Mouse (Mus musculus): ENCODE data around the gene En2. TPM values are rescaled to one million over a fixed set of nuclear protein-coding genes. Genes with fewer than 3 reads are reported as not detected.

En2 gene
- polyA plus RNA-seq, 1 experiment: not detected

- 4% methylated on average over 29 of the region's 29 CpGs for WGBS
- H3K27ac ChIP-seq (ENCODE audit: insufficient read depth, low read depth, low read length): no peak overlapping the region
- no peak overlapping the region for H3K4me3 ChIP-seq (ENCODE audit: insufficient read depth, low read depth, low read length)
Observed at GRCm38 (mm10) chr5:28167611-28168252, 2.2 kb downstream of the En2 start.

GRCm38 (mm10) chr5:28168253-28169165, 3.0 kb downstream of the En2 start:
- WGBS: 3% methylated on average over 36 of the region's 36 CpGs
- TF ChIP-seq POLR2A (IDR thresholded peaks at IDR 0.05; ENCODE audit: insufficient read depth, low read depth, low read length): no peak
- Histone ChIP-seq H3K4me3 (ENCODE audit: insufficient read depth, low read depth, low read length) (no peak overlapping the region), H3K4me1 (ENCODE audit: control insufficient read depth, insufficient read depth, low read length) (peaks cover 15% of the 10 kb centered on the region), H3K27ac (ENCODE audit: insufficient read depth, low read depth, low read length) (no peak overlapping the region)

More at GRCm38 (mm10) chr5:28167611-28168252, 2.2 kb downstream of the En2 start:
- H3K4me1 ChIP-seq (ENCODE audit: control insufficient read depth, insufficient read depth, low read length): peaks cover 15% of the 10 kb centered on the region
- TF ChIP-seq POLR2A (IDR thresholded peaks at IDR 0.05; ENCODE audit: insufficient read depth, low read depth, low read length) (no peak), CTCF (IDR thresholded peaks at IDR 0.05; ENCODE audit: insufficient read depth, low read depth, low read length) (no peak)

- no peak overlapping the region for H3K27ac ChIP-seq (ENCODE audit: insufficient read depth, low read depth, low read length)
- WGBS: 15% methylated on average over 5 of the region's 5 CpGs
Observed at GRCm38 (mm10) chr5:28169166-28169801, 3.8 kb downstream of the En2 start.

DNA sequence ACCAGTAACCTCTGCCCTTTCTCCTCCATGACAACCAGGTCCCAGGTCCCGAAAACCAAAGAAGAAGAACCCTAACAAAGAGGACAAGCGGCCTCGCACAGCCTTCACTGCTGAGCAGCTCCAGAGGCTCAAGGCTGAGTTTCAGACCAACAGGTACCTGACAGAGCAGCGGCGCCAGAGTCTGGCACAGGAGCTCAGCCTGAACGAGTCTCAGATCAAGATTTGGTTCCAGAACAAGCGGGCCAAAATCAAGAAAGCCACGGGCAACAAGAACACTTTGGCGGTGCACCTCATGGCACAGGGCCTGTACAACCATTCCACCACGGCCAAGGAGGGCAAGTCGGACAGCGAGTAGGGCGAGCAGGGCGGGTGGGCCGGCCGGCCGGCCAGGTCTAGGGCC, 4.6 kb downstream of the En2 start:
- H3K4me3 ChIP-seq (ENCODE audit: insufficient read depth, low read depth, low read length): no peak overlapping the region
- H3K27ac ChIP-seq (ENCODE audit: insufficient read depth, low read depth, low read length): no peak overlapping the region
- WGBS: 12% methylated on average over 17 of the region's 17 CpGs

More at GRCm38 (mm10) chr5:28169166-28169801, 3.8 kb downstream of the En2 start:
- TF ChIP-seq CTCF (IDR thresholded peaks at IDR 0.05; ENCODE audit: insufficient read depth, low read depth, low read length): no peak
- TF ChIP-seq POLR2A (IDR thresholded peaks at IDR 0.05; ENCODE audit: insufficient read depth, low read depth, low read length): no peak
- Histone ChIP-seq H3K4me3 (ENCODE audit: insufficient read depth, low read depth, low read length) (no peak overlapping the region), H3K4me1 (ENCODE audit: control insufficient read depth, insufficient read depth, low read length) (peaks cover 15% of the 10 kb centered on the region)

DNA sequence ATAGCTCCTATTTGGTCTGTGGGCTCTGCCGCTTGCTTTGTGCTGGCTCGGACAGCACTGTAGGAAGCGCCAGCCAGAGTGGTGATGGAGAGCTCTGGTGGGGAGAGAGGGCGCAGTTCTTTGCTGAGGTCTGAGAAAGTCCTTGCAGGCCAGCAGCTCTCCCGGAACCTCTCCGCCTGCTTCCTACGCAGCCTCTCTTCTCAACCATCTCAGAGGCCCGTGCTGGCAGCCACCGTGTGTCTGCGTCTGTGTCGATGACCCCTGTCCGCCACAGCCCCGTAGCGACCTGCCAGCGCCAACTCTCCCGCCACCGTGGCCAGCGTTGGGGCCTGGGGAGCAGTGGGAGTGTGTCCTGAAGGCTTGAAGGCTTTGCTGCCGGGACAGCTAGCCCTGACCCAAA, 5.4 kb downstream of the En2 start:
- Histone ChIP-seq H3K4me1 (ENCODE audit: control insufficient read depth, insufficient read depth, low read length) (peaks cover 18% of the 10 kb centered on the region), H3K27ac (ENCODE audit: insufficient read depth, low read depth, low read length) (no peak overlapping the region), H3K4me3 (ENCODE audit: insufficient read depth, low read depth, low read length) (no peak overlapping the region)
- no peak for TF ChIP-seq POLR2A (IDR thresholded peaks at IDR 0.05; ENCODE audit: insufficient read depth, low read depth, low read length)
- no peak for TF ChIP-seq CTCF (IDR thresholded peaks at IDR 0.05; ENCODE audit: insufficient read depth, low read depth, low read length)
- WGBS: 6% methylated on average over 19 of the region's 19 CpGs

More for the DNA sequence above, 4.6 kb downstream of the En2 start:
- H3K4me1 ChIP-seq (ENCODE audit: control insufficient read depth, insufficient read depth, low read length): peaks cover 15% of the 10 kb centered on the region
- TF ChIP-seq POLR2A (IDR thresholded peaks at IDR 0.05; ENCODE audit: insufficient read depth, low read depth, low read length): no peak
- no peak for TF ChIP-seq CTCF (IDR thresholded peaks at IDR 0.05; ENCODE audit: insufficient read depth, low read depth, low read length)

DNA sequence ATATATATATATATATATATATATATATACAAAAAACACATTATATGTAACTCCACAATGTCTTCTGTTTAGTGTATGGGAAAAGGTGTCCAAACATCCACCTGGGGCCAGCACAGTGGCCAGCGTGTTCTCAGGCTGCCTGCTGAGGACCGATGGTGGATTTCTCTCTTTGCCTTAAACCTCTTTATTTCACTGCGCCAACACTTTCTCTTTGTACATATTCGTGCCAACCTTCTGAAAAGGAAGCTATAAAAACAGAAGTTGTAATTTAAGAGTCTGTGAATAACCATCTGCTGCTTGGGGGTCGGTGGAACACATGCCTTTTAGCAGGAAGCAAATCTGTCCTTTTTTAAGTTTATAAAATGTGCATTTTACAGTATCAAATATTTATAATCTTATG, 6.2 kb downstream of the En2 start:
- WGBS: 11% methylated on average over 5 of the region's 5 CpGs
- TF ChIP-seq CTCF (IDR thresholded peaks at IDR 0.05; ENCODE audit: insufficient read depth, low read depth, low read length): no peak
- TF ChIP-seq POLR2A (IDR thresholded peaks at IDR 0.05; ENCODE audit: insufficient read depth, low read depth, low read length): no peak
- H3K27ac ChIP-seq (ENCODE audit: insufficient read depth, low read depth, low read length): no peak overlapping the region
- H3K4me1 ChIP-seq (ENCODE audit: control insufficient read depth, insufficient read depth, low read length): peaks cover 10% of the 10 kb centered on the region
- H3K4me3 ChIP-seq (ENCODE audit: insufficient read depth, low read depth, low read length): no peak overlapping the region

DNA sequence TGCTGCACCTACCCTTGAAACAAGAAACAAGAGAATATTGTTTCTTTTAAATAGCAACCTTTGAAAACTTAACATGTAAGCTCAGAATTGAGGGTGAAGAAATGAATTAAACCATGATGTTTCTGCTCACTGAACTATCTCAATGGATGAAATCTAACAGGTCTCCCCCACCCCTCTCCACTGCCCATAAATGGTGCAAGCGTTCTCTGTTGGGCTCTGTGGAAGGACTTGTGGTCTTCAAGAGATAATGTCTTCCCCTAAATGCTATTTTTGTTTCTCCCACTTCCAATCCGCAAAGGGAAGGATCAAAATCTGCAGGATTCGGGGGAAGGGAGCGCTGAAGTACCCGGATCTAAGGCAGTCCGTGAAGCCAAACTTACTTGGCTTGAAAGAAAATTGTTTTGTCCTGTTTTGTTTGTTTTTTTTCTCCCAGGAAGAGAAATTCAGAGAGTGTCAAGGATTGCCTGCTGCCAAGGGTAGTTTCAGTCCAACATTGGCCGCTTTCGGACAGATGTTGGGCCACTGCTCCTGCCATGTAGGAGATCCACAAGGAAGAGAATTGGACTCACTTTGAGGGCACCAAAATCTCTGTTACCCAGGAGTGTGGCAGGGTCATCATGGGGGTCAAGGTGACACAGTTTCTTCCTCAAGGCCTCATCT, 6.9 kb downstream of the En2 start:
- H3K4me1 ChIP-seq (ENCODE audit: control insufficient read depth, insufficient read depth, low read length): peaks cover 5% of the 10 kb centered on the region; the same call in 1 of the 2 replicates
- H3K27ac ChIP-seq (ENCODE audit: insufficient read depth, low read depth, low read length): no peak overlapping the region
- no peak for TF ChIP-seq POLR2A (IDR thresholded peaks at IDR 0.05; ENCODE audit: insufficient read depth, low read depth, low read length)
- TF ChIP-seq CTCF (IDR thresholded peaks at IDR 0.05; ENCODE audit: insufficient read depth, low read depth, low read length): no peak
- no peak overlapping the region for H3K4me3 ChIP-seq (ENCODE audit: insufficient read depth, low read depth, low read length)
- WGBS: 13% methylated on average over 8 of the region's 8 CpGs

DNA sequence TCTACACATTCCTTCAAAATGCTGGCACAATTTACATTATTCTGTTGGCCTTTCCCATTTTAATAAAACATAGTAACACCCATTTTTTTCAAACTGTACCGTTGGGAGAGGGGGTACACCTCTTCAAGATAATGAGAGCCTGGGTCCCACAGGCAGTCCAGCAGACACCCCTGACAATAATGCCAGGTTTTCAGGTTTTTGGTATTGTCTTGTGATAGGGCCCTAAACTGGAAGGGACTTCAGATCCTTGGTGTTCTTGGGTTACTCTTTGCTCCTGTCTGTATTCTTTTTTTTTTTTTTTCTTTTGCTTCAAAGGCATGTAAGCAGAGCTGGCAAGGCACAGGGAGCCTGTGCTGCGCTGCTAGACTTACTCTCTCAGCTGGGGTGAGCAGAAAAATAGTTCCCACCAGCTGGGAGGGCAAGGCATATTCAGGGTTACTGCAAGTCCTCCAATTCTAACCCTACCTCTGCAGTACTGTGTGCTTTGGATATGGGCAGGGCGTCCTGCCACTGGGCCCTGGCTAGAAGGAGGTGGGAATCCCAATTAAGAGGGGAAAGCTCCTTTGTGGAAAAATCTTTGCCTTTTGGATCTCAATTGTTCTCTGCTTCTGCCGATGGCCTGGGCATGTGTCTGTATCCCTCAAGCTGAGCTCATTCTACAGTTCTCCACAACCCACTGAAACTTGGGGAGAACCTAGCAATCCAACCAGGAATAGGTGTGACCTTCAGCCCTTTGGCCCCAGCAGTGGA, 7.6 kb downstream of the En2 start:
- no peak overlapping the region for H3K4me3 ChIP-seq (ENCODE audit: insufficient read depth, low read depth, low read length)
- peaks cover 5% of the 10 kb centered on the region; the same call in 1 of the 2 replicates for H3K4me1 ChIP-seq (ENCODE audit: control insufficient read depth, insufficient read depth, low read length)
- no peak overlapping the region for H3K27ac ChIP-seq (ENCODE audit: insufficient read depth, low read depth, low read length)
- no peak for TF ChIP-seq POLR2A (IDR thresholded peaks at IDR 0.05; ENCODE audit: insufficient read depth, low read depth, low read length)
- TF ChIP-seq CTCF (IDR thresholded peaks at IDR 0.05; ENCODE audit: insufficient read depth, low read depth, low read length): no peak
- WGBS: 14% methylated on average over 4 of the region's 4 CpGs

Data from olfactory bulb, adult 2 months (tissue).